Mouse (Mus musculus) gastrocnemius, postnatal 25 days (tissue): ENCODE results near the gene Acadsb. TPM values are rescaled to one million over a fixed set of nuclear protein-coding genes. Genes with fewer than 3 reads are reported as not detected.

ENCODE experiments used
- DNase-seq: peaks from one replicate; pipeline ENCODE4 v3.0.0; 2022
- total RNA-seq, 2 experiments: library from RNA; stranded (reverse); gene quantifications; 1 replicate in 1 of 2; 2 replicates in 1 of 2; pipeline ENCODE4 v1.2.3; 2021

Acadsb gene
- total RNA-seq, 2 experiments from 2014 or later = 120 to 130 TPM

DNA sequence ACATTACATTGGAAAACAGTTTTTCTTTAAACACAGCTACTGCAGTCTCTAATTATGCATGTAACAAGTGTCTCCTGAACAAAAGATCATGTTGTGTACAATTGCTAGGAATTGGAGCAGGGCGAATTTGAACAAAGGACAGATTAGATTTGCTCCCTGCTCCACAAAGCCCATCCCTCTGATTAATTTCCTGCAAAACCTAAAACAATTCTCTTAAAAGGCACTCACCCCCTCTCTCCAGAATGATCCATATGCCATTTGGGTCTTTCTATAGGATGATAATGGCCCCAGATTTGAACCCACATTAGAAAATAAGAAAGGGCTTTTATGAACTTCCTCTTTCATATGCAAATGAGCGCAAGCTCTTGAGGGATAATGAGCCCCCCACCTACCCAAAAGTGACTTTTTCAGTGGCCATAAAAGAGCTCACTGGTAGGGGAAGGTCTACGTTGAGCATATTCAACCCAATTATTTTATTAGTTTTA, 54.8 kb downstream of the Acadsb start:
- DNase-seq = no peak

DNA sequence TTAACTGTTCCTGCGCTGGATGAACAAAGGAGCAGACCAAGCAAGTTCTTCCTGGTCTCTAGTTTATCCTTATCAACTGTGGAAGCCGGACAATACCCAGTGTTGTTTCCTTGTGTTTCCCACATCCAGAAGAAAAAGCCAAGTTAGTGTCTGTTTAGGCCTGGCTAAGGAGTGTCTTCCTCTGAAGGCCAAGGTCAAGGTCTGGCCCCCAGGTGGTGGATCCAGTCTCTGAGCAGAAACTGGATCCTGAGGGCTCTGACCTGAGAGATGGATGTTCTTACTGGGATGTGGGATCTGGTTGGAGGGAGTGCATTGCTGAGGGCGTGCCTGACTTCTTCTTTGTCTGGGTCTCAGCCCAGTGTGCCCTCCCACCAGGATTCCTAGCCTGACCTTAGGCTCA, 55.3 kb downstream of the Acadsb start:
- DNase-seq = no peak

DNA sequence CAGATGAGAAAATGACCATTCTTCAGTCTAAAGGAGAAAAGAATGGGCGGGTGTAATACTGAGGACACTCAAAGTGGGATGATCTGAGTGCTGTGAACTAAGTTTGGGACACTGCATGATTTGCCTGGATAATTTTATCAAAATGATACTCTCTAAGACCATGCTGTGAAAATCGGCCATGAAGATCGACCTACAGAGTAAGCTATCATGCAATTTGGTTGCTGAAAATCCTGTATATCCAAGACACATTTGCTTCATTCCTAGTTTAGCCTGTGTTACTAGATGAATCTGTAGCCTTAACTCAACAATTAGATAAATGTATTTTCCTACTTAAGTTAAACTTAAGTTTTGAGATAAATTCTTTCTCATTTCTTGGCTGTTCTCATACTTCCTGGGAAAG, 56.9 kb downstream of the Acadsb start:
- no peak for DNase-seq

DNA sequence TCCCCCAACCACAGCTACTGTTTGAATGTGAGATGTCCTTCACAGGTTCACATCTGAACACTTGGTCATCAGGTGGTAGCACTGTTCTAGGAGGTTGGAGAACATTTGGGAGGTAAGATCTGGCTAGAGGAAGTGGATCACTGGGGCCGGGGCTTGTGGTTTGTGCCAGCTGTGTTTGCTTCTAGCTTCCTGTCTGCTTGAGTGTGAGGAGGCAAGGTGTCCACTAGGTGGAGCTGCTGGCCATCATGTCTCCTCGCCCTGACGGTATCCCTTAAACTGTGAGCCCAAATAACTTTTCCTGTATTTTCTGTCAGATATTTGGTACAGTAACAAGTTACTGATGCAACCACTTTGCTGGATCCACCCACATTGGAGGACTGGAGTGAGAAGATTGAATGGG, 59.1 kb downstream of the Acadsb start:
- DNase-seq = no peak

DNA sequence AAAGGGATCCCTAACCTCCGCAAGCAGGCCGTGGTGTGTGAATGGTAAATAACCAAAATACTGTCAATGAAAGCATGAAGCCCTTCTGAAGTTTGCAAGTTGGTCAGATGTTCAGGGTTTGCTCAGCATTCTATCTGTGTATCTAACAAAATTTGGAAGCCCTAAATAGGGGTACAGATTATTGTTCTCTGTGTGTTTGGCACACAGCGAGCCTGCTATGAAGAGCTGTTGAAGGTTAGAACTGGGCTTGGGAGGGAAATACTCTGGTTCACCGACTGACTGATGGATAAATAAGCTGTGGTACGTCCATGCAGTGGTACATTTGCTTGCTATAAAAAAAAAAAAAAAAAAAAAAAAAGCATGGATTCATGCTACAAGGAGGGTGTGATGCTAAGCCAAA, 61.1 kb downstream of the Acadsb start:
- no peak for DNase-seq

DNA sequence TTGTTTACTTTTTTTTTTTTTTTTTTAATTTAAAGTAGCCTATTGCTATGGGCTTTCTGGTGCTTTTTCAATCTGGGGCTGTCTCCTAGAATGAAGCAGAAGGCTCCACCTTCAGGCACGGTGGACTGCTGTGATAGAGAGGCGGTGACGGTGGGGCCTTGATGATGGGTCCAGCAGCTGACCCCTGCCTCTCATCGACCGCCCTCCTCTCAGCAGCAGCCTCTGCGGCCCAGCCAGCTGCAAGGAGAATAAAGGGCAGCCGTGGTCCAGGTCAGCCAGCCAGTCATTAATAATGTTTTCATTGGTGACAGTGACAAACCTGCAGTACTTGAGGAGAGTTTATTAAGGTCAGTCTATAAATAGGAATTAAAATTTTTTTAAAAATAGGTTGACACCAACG, 66.7 kb downstream of the Acadsb start:
- DNase-seq = no peak

DNA sequence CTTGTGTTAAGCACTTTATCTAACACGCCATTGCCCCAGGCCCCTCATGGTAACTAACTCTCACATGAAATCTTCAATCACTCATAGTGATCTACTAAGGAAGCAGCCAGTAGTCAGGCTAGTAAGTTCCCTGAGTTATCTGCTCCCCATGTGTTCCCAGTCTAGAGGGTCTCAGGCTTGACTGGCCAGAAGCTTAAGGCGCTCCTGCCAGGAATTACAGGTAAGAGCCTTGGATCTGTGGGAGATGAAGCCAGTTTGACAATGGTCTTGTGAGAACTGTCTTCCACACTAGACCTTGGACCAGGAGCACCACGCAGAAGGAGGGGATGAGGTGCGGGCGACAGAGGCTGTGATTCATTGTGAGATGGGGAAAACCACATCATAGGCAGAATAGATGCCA, 68.0 kb downstream of the Acadsb start:
- no peak for DNase-seq

Other genes with a start within 250 kb of the Acadsb start
- not detected for gene 5430419D17Rik, start 236.2 kb upstream of the Acadsb start, total RNA-seq
- gene Cuzd1, start 88.3 kb upstream of the Acadsb start, total RNA-seq = under 1 TPM; 0.19 to 0.31 TPM
- gene Fam24b, start 81.1 kb upstream of the Acadsb start, total RNA-seq = not detected
- not detected for gene Fam24a, start 76.7 kb upstream of the Acadsb start, total RNA-seq
- gene 2310057M21Rik, start 47.8 kb upstream of the Acadsb start, total RNA-seq = 10 to 100 TPM; 17.4 to 18.5 TPM
- 10 to 100 TPM; 35.7 to 37.9 TPM for gene Pstk, start 39.5 kb upstream of the Acadsb start, total RNA-seq
- 10 to 100 TPM; 20.8 to 22.2 TPM for gene Ikzf5, start 80 bp upstream of the Acadsb start, total RNA-seq
- gene Hmx3, start 132.3 kb downstream of the Acadsb start, total RNA-seq = not detected
- not detected for gene Hmx2, start 138.2 kb downstream of the Acadsb start, total RNA-seq
- gene Bub3, start 149.6 kb downstream of the Acadsb start, total RNA-seq = 10 to 100 TPM; 28.9 to 32.8 TPM